In the genomic region with DNA sequence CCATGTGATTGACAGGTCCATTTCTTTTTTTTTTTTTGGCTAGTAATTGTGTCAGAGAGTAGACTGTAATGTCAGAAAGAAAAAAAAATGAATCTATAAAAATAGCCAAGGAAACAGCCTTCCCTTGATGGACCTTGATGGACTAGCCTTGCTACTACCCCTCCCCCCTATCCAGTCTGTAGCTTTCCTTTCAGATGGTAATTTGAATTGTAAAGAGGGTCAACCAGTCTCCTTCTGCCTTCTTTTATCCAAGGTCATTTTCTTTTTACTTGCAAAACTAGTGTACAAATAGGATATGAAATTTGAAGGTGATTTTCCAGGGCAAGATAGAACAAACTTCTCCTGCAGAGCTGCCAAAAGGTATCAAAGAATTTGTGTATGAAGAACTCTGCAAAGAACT, we compare ENCODE assay signal across 14 mouse cellular contexts.
DNase-seq lines count a peak whose midpoint lies in the region.
"Had no signal": no experiment of that assay in that cellular context is flagged by ENCODE, and none has a peak within 500 bp of the region (broad histone marks: within the 10 kb centered on the region; RNA-seq: fewer than 3 reads in every experiment).

No protein-coding gene starts in this region.

- DNase-seq in ES-CJ7 (ENCODE audit: low read depth, low spot score) (peak; percentile 86), R1 (ENCODE audit: low read depth, low spot score) (peak; percentile 88)
- no peak for DNase-seq in ovary, postnatal 36 days (ENCODE audit: low spot score)
- no peak for DNase-seq in spleen, postnatal 14 days (ENCODE audit: low spot score in 2 of 2)
- DNase-seq in adrenal gland, postnatal 36 days, result no peak
- DNase-seq: adrenal gland, adult 8-10 months; adrenal gland, postnatal 14 days; cerebellum, adult 11 months; cerebellum, adult 18-20 months; cerebellum, adult 8-10 months; cerebellum, adult 9-11 months; cerebellum, postnatal 14 days; cerebellum, postnatal 36 days; embryo, embryonic 11 days had no signal

Comparison
In these comparisons a context has a peak if more than half of its experiments do, and no peak if none do; other contexts are left out.
1. DNase-seq: peak in ES-CJ7 (single experiment) and R1 (single experiment); none in ovary, postnatal 36 days (single experiment), spleen, postnatal 14 days (0 of 2) and adrenal gland, postnatal 36 days (0 of 2).